Mouse (Mus musculus): Measurements from ENCODE around the gene Cct4. TPM values are rescaled to one million over a fixed set of nuclear protein-coding genes. Genes with fewer than 3 reads are reported as not detected.
A peak's percentile ranks its signal among the peaks of the same experiment; 100 is the strongest.

The Cct4 gene
- total RNA-seq (2021) = 100 to 1,000 TPM; 108 to 120 TPM
- long read RNA-seq, experiment 1, transcript Cct4-204 (14 exons, 2,484 nt) = major isoform, 327 of 338 reads
- long read RNA-seq, experiment 1, partial matches to known transcripts = 2 of 338 reads
- long read RNA-seq, experiment 1, other reads (novel, unspliced or antisense) = 9 of 338 reads
- long read RNA-seq, experiment 2, transcript Cct4-204 (14 exons, 2,484 nt) = major isoform, 261 of 270 reads
- long read RNA-seq, experiment 2, partial matches to known transcripts = 1 of 270 reads
- long read RNA-seq, experiment 2, other reads (novel, unspliced or antisense) = 8 of 270 reads

DNA sequence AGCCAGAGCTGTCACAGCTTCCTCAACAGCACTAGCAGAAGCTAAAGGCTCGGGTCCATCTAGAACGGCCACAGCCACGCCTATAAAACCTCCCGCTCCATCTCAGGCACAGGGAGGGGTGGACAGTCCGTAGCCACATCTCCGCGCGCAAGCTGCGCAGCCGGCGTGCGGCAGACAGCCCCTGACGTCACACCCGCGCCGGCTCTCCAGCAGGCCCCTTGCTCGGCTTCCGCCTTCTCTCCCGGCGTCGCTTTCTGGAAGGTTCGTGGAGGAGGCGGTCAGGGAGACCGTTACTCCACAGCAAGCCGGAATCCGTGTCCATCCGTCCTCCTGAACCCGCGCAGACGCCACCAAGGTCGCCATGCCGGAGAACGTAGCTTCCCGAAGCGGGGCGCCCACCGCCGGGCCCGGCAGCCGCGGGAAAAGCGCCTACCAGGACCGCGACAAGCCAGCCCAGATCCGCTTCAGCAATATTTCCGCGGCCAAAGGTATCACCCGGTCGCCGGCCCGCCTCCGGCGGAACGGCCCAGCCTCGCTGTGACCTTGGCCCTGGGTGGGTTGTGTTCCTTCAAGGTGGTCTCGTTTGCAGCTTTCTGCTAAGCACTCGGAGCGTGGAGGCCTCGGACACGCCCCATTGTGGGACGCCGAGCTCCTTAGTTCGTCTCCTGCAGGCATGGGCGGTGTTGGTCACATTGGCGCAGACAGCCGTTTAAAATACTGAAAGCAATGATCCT, at the start of gene Cct4:
TSS of gene Cct4 (plus strand) at position 127 of the 734 bp plus-strand sequence.
- intact Hi-C loops (cut with DNase I) = loop anchor here (2.0 kb wide), 1 partner anchor 16 kb away; the partner anchor contains the start of gene Fam161a
- DNase-seq = peak; percentile 95 to 96

DNA sequence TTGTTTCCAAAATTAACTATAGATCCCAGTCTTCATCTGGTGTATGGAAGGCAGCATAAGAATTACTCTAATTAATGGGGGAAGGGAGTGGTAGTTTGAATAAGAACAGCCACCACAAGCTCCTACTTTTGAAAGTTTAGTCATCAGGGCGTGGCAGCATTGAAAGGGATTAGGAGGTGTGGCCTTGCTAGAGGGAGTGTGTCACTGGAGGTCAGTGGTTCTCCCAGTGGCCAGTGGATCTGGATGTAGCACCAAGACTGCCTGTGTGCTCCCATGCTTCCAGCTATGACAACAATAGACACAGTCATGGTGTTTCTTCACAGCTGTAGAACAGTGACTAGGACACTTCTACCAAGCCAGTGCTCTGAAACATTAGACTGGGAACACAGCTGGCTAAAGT, 41.2 kb upstream of the Cct4 start:
- DNase-seq = no peak
- intact Hi-C loops (cut with DNase I) = no loop called here

DNA sequence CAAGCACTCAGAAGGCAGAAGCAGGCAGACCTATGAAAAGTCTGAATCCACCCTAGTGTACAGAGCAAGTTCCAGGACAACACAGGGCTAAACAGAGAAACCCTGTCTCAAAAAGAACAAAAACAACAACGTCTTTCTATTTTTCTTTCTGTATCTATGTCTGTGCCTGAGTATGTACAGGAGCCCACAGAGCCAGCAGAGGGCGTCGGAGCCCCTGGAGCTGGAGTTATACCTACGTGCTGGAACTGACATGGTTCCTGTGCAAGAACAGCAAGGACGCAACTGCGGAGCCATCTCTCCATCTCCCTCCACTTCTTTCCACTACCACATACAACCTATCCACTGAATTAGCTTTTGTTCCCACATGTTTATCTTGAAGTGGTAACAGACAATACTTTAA, 40.2 kb upstream of the Cct4 start:
- DNase-seq = no peak
- intact Hi-C loops (cut with DNase I) = no loop called here

DNA sequence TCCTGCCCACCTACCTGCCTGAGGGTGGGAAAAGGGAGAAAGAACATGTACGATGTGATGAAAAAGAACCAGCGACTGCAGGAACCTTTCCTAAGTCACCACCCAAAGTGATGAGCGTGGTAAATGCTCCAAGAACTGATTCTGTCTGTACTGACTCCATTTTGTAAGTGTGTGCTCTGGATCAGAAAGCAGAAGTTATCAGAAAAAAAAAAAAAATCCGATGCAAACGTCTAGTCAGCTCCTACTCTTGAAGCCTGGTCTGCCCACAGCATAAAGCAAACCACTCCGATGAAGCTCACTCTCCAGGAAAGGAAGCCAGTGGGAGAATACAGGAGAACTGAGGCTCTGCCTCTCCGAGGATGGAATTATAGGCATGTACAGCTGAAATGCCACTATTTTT, 37.7 kb upstream of the Cct4 start:
- intact Hi-C loops (cut with DNase I) = no loop called here
- no peak for DNase-seq

DNA sequence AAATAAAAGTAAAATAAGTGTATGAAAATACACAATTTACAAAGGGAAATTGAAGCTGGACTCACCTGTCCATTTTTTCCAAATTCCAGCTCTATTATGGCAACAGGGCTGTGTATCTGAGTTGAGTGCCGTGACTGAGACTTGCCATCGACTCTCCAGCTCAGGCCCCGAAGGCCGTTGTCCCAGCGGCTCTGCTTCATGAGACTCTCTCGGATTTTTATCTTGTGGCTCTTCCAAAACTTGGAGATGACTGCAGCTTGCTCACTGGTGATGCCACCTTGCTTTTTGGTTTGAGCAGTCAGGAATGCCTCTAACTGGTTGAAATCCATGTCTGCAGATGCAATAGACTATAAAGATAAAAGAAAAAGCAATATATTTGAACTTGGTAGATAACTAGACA, 34.0 kb upstream of the Cct4 start:
- DNase-seq = no peak
- intact Hi-C loops (cut with DNase I) = loop anchor here (2.0 to 5.0 kb wide), 4 partner anchors 99 to 326 kb away; no protein-coding TSS in a partner anchor

DNA sequence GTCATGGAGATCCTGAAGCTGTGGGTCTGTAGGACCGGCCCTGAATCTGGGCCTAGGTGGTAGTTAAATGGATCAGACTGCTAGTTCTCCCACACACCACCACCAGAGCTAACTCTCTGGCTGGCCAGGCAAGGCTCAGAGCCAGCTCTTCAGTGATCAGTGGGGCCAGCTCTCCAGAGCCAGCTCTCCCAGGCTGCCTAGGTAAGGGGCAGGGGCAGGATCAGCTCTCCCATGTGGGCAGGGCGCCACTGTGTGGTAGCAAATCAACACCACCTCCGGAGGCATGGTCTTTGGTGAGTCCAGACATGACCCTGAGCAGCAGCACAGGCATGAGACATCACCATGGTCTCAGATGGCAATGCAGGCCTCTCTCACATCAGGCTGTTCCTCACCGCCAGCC, 33.5 kb upstream of the Cct4 start:
- intact Hi-C loops (cut with DNase I) = loop anchor here (2.0 to 5.0 kb wide), 4 partner anchors 100 to 326 kb away; no protein-coding TSS in a partner anchor

DNA sequence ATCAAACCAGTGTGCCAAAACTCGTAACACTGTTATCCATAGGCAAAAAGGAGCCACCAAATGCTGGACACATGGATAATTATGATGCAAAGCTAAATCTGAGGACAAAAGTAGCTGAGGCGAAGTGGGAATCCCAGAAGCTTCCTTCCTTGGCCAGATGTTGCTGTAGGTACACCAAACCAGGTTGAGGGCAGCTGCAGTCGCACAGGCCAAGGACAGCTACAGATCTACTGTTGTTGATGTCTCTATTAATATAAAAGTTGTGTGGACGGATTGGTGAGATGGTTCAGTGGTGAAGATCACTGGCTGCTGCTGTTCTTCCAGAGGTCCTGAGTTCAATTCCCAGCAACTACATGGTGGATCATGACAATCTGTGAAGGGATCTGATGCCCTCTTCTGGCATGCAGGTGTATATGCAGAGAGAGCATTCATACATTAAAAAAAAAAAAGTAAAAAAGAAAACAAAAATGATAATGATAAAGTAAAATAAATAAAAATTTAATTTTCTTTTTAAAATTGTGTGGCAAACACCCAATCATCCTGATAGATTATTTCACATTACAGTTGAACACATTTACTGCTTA, 32.4 kb upstream of the Cct4 start:
- intact Hi-C loops (cut with DNase I) = loop anchor here (2.0 to 5.0 kb wide), 4 partner anchors 101 to 327 kb away; no protein-coding TSS in a partner anchor
- no peak for DNase-seq

More for the DNA sequence above, 33.5 kb upstream of the Cct4 start:
- DNase-seq = peak; percentile 64 to 74

DNA sequence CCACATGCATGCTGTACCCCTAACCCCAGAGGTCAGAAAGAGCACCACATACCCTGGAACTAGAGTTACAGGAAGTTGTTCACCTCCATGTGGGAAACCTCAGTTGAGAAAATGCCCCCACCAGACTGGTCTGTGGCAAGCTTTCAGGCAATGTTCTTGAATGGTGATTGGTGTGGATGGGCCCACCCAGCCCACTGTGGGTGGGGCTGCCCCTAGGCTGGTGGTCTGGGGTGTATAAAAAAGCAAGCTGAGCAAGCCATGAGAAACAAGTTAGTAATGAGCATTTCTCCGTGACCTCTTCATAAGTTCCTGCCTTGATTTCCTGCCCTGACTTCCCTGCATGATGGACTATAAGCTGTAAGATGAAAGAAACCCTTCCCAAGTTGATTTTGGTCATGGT, 28.2 kb upstream of the Cct4 start:
- intact Hi-C loops (cut with DNase I) = loop anchor here (10.0 kb wide), 1 partner anchor 737 kb away; no protein-coding TSS in a partner anchor

DNA sequence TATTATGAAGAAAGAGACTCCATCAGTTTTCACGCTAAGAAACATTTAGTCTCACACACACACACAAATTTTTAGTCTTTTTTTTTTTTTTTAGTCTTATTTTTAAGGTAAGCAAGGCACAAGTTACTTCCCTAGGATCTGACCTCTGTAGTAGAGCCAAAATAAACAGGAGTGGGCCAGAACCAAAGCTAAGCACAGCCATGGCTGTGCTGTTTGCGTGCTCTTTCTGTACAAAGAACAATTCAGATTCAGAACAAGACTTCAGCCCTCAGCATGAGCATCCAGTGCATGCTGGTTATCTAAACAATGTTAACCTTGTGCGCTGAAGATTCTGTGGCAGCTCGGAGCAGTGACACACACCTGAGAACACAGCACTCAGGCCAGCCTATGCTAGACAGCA, 25.9 kb upstream of the Cct4 start:
- intact Hi-C loops (cut with DNase I) = loop anchor here (10.0 kb wide), 1 partner anchor 740 kb away; no protein-coding TSS in a partner anchor
- DNase-seq = no peak

More for the DNA sequence above, 28.2 kb upstream of the Cct4 start:
- no peak for DNase-seq

DNA sequence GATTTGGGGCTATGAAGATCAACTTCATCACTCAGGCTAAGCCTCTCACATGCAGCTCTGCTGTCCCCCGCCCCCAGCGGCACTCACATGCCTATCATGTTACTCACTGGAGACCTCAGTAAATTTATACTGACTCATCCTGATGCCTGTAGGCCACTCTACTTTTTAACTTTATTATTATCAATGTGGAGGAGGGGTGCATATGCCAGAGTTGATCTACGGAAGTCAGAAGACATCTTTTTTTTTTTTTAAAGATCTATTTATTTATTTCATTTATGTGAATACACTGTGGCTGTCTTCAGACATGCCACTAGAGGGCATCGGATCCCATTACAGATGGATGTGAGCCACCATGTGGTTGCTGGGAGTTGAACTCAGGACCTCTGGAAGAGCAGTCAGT, 24.8 kb upstream of the Cct4 start:
- DNase-seq = no peak
- intact Hi-C loops (cut with DNase I) = loop anchor here (10.0 kb wide), 1 partner anchor 741 kb away; no protein-coding TSS in a partner anchor

DNA sequence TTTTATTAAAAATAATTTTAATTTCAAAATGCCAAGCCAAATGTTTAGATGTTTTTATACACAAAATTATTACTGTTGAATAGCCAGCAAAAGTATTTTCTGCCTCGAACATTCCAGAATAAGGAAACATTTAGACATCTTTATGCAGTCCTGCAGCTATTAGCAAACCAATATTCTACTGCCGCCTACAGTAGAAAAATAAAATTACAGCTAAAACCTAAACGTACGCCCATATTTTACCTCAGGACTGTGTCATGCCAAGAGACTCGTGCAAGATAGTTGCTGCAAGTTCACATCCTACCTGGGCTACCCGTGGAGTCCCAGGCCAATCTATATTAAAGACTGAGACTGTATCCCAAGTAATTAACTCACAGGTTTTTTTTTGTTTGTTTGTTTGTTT, 20.8 kb upstream of the Cct4 start:
- no peak for DNase-seq
- intact Hi-C loops (cut with DNase I) = loop anchor here (10.0 kb wide), 1 partner anchor 745 kb away; no protein-coding TSS in a partner anchor

DNA sequence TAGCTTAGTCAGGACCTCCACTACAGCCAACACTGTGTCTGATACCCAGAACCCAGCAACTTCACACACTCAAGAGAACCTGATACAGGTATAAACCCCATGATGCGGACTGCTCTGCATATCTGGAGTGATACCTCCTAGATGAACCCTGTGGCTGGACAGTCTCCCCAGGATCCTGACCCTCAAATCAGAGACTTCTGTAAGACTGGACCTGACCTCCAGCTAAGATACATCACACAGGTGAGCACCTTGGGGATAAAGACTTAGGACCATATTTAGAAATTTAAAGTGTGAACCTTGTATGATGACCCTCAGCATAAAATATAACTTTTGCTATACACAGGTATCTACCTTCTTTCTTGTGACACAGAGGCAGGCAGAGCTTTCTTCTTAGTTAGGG, 19.8 kb upstream of the Cct4 start:
- DNase-seq = no peak
- intact Hi-C loops (cut with DNase I) = no loop called here

DNA sequence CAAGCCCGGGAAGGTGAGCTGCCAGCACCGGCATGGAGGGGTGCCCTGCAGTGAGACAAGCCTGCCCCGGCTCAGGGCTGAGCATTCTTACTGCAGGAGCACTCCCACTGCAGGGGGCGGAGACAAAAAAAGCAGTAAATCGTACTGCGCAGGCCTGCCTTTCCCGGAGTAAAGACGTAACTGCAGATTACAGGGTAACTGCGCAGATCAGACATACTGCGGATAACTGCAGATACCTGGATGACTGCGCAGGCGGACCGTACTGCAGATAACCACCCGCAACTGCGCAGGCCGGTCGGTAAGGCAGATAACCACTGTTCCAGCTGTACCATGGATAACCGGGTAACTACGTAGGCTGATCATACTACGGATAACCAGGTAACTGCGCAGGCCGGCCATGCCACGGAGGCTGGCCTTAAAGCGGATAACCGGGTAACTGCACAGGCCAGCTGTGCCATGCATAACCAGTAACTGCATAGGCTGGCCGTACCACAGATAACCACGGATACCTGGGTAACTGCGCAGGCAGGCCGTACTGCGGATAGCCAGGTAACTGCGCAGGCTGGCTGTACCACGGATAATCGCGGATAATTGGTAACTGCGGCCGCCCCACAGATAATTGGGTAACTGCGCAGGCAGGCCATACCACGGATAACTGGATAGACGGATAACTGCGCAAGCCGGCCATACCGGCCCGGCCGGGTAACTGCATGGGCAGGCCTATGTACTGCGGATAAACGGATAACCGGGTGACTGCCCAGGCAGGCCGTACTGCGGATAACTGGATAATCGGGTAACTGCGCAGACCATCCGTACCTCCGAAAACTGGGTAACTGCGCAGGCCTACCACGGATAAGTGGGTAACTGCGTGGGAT, 18.2 kb upstream of the Cct4 start, which contains the start of gene Zrsr1:
TSS of gene Zrsr1 (plus strand) at position 171 of the 875 bp plus-strand sequence.
- intact Hi-C loops (cut with DNase I) = no loop called here
- DNase-seq = peak; percentile 37 to 52

DNA sequence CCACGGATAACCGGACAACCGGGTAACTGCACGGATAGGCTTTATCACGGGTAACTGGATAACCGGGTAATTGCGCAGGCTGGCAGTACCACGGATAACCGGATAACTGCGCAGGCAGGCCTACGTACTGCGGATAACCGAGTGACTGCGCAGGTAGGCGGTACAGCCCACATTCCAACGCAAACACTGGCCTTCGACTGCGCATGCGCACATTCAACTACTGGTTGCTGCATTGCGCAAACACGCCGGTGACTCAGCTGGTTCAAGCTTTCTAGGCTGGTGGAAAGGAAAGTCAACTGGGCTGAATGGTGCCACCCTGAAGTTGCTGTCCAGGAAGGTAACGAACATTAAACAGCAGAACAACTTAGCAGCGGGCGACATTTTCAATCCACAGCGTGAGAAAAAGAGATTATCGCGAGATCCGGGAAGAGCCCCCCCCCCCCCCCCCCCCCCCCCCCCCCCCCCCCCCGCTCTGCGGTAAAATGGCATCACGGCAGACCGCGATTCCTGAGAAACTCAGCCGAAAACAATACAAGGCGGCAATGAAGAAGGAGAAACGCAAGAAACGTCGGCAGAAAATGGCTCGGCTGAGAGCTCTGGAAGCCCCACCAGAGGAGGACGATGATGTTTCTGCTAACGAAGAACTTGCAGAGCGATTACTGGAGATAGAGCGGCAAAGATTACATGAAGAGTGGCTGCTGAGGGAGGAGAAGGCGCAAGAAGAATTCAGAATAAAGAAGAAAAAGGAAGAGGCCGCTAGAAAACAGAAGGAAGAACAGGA, 17.4 kb upstream of the Cct4 start:
- intact Hi-C loops (cut with DNase I) = no loop called here
- peak; percentile 75 to 82 for DNase-seq

DNA sequence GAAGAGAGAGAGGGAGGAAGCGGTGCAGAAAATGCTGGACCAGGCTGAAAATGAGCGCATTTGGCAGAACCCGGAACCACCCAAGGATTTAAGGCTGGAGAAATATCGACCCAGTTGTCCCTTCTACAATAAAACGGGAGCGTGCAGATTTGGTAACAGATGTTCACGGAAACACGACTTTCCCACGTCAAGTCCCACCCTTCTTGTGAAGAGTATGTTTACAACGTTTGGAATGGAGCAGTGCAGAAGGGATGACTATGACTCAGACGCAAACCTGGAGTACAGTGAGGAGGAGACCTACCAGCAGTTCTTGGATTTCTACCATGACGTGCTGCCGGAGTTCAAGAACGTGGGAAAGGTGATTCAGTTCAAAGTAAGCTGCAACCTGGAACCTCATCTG, 16.7 kb upstream of the Cct4 start:
- intact Hi-C loops (cut with DNase I) = no loop called here
- DNase-seq = no peak

DNA sequence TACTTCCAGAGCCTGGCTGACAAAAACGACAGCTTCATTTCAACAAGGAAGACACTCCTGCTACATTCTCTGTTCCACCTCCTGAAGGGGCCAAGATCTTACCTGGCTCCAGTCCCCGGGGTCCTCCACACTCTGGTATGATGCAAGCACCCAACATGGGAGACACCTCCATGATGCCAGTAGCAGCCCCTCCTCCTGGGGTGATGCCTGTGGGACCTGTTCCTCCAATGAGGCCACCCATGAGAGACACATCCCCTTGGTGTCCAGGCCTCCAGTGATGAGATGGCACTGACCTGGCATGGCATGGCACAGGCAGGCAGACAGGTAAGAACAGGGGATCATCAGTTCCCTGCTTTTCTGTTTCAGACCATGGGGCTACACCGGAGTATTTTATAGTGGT, 12.1 kb upstream of the Cct4 start:
- intact Hi-C loops (cut with DNase I) = no loop called here
- DNase-seq = no peak

DNA sequence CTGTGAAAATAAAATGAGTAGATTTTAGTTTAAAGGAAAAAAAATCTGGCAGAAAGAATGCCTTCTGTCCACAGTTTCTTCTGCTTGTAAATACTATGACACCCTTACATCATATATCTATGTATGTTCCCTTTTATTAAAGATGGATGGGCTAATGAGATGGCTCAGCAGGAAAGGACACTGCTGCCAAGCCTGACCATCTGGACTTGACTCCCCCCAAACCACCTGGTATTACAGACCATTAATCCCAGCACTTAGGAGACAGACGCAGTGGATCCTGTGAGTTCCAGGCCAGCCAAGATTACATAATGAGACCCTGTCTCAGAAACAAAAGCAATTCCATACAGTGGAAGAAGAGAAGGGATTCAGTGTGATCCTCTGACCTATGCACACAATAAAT, 11.6 kb upstream of the Cct4 start:
- intact Hi-C loops (cut with DNase I) = no loop called here
- no peak for DNase-seq

DNA sequence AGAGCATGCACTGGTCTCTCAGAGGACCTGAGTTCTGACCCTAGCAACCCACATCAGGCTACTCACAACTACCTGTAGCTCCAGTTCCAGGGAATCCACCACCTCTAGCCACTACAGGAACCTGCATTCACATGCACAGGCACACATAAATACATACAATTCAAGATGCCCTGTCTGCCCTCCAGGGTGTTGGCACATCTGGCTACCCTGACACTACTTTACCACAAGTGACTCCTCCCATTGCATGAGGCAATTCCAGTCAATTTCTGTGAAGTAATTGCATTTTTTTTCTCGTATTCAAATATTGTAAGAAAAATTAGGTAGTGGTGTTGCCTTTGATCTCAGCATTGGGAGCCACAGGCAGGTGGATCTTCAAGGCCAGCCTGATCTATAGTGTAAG, 11.1 kb upstream of the Cct4 start:
- intact Hi-C loops (cut with DNase I) = no loop called here
- no peak for DNase-seq

DNA sequence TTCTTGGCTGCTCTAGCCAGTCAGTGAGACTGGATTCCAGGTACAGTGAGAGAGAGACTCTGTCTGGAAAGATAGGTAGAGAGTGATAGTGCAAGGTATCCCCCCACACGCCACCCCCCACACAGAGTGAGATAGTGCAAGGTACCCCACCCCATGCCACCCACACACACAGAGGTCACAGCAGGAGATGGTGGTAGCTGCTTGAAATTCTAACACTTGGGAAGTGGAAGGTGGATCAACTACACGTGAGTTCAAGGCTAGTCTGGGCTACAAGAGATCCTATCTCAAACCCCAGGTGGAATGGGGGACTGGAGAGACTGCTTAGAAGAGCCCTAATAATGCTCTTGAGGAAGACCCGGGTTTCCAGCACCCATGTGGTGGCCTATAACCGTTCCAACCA, 9.3 kb upstream of the Cct4 start:
- intact Hi-C loops (cut with DNase I) = loop anchor here (10.0 kb wide), 3 partner anchors 466 to 584 kb away; partner anchors contain the start of genes Ahsa2 and Tmem17
- no peak for DNase-seq
